Mouse (Mus musculus): ENCODE data around the gene Dalrd3. TPM values are rescaled to one million over a fixed set of nuclear protein-coding genes. Genes with fewer than 3 reads are reported as not detected.

The Dalrd3 gene
- polyA plus RNA-seq, 1 experiment, result 184 TPM

GRCm38 (mm10) chr9:108566815-108567776 is 2.6 kb upstream of the Dalrd3 start, which contains the start of gene Ndufaf3:
TSS of gene Ndufaf3 (minus strand) at chr9:108567434.
- H3K4me3 ChIP-seq (ENCODE audit: control insufficient read depth, low read depth, low read length), result peak within 1 kb of the TSS; percentile 98
- peaks cover 20% of the 10 kb centered on the region for H3K4me1 ChIP-seq (ENCODE audit: control insufficient read depth, insufficient read depth, low read length)
- peak; percentile 90 for TF ChIP-seq CTCF (IDR thresholded peaks at IDR 0.05; ENCODE audit: control insufficient read depth, insufficient read depth, insufficient replicate concordance, low read depth, low read length)
- peak; percentile 97 for TF ChIP-seq POLR2A (IDR thresholded peaks at IDR 0.05; ENCODE audit: control insufficient read depth, low read depth, low read length)
- H3K36me3 ChIP-seq (ENCODE audit: control insufficient read depth, insufficient read depth, low read length), result peaks cover 2% of the 10 kb centered on the region
- peak within 1 kb of the TSS; percentile 95 for H3K27ac ChIP-seq (ENCODE audit: control insufficient read depth, insufficient read depth, low read depth, low read length)
- H3K27me3 ChIP-seq (ENCODE audit: control insufficient read depth, insufficient read depth, low read length), result no peaks in the 10 kb centered on the region

DNA sequence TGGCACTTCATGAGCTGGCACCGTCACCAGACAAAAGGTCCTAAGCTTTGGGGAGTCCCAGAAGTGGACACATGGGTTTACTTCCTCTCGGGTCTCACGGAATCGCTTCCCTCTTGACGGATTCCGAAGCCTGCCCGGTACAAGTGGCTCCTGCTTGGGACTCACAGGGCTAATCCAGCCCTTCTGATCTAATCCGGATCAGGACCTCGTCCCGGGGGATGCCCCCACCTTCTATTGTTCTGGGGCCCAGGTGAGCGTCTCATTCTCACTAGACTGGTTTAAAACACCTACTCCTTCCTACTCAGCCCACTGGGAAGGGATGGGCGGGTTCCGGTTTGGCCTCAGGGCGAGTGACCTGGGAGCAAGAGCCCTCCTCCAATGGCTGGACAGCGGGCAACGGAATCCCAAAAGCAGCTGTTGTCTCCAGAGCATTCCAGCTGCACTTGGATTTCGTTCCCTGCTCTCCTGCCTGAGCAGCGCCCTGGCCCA is 1.7 kb upstream of the Dalrd3 start:
- no peaks in the 10 kb centered on the region for H3K27me3 ChIP-seq (ENCODE audit: control insufficient read depth, insufficient read depth, low read length)
- H3K4me1 ChIP-seq (ENCODE audit: control insufficient read depth, insufficient read depth, low read length), result peaks cover 20% of the 10 kb centered on the region
- peak overlapping the region; percentile 95 for H3K27ac ChIP-seq (ENCODE audit: control insufficient read depth, insufficient read depth, low read depth, low read length)
- TF ChIP-seq CTCF (IDR thresholded peaks at IDR 0.05; ENCODE audit: control insufficient read depth, insufficient read depth, insufficient replicate concordance, low read depth, low read length) (no peak), POLR2A (IDR thresholded peaks at IDR 0.05; ENCODE audit: control insufficient read depth, low read depth, low read length) (peak; percentile 17; the same call in 1 of the 2 replicates)
- H3K36me3 ChIP-seq (ENCODE audit: control insufficient read depth, insufficient read depth, low read length), result peaks cover 2% of the 10 kb centered on the region
- H3K4me3 ChIP-seq (ENCODE audit: control insufficient read depth, low read depth, low read length), result peak overlapping the region; percentile 98

DNA sequence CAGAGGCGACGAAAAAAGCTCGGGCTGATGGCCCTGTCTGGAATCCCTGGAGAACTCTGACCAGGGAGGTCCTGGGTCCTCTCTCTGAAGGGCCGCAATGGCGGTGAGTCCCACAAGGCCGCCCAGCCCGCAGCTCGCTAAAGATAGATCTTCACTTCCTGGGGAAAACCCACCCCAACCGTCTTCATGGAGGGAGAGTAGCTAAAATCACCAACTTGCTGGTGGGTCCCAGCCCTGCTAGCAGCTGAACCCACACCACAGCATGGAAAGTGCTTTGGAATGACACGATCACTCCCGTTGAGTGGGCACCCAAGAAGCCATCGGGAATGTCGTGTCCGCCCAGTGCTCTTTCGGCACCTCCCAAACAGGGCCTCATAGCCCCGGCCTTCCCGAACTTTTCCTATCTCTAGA is 1.2 kb upstream of the Dalrd3 start:
- Histone ChIP-seq H3K4me3 (ENCODE audit: control insufficient read depth, low read depth, low read length) (peak overlapping the region; percentile 98), H3K4me1 (ENCODE audit: control insufficient read depth, insufficient read depth, low read length) (peaks cover 20% of the 10 kb centered on the region), H3K36me3 (ENCODE audit: control insufficient read depth, insufficient read depth, low read length) (peaks cover 2% of the 10 kb centered on the region), H3K27me3 (ENCODE audit: control insufficient read depth, insufficient read depth, low read length) (no peaks in the 10 kb centered on the region), H3K27ac (ENCODE audit: control insufficient read depth, insufficient read depth, low read depth, low read length) (peak overlapping the region; percentile 95)
- TF ChIP-seq CTCF (IDR thresholded peaks at IDR 0.05; ENCODE audit: control insufficient read depth, insufficient read depth, insufficient replicate concordance, low read depth, low read length) (no peak), POLR2A (IDR thresholded peaks at IDR 0.05; ENCODE audit: control insufficient read depth, low read depth, low read length) (peak; percentile 30; the same call in 1 of the 2 replicates)

DNA sequence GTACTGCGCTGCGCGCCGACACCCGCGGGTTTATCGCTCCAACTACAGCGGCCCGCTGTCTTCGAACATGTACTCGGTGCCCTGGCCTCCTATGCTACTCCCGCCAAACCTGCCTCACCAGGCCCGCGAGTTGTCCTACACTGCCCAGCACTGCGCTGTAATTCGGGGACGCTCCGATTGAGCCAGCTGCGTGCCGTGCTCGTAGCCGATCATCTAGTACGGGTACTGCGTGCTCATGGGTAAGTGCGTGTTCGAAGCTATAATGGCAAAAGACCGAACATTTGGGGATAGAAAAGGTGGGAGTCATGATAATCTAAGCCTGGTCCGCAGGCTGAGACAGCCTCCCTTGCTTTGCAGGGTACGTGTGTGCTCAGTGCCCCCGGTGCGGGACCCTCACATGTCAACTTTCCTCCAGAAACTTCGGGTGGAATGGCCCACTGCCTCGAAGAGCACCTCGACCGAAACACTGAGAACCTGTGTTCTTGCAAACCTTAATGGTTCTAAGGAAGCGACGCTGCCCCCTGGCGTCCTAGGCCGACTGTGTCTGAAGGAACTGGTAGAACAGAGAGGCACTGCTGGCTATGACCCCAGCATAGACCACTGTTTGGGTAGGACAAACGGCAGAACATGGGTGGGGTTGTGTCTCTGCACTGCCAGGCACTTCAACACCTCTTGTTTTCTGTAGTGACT is 666 bp downstream of the Dalrd3 start:
- Histone ChIP-seq H3K27me3 (ENCODE audit: control insufficient read depth, insufficient read depth, low read length) (no peaks in the 10 kb centered on the region), H3K36me3 (ENCODE audit: control insufficient read depth, insufficient read depth, low read length) (no peaks in the 10 kb centered on the region; the same call in none of the 2 replicates), H3K27ac (ENCODE audit: control insufficient read depth, insufficient read depth, low read depth, low read length) (peak overlapping the region; percentile 72), H3K4me3 (ENCODE audit: control insufficient read depth, low read depth, low read length) (peak overlapping the region; percentile 98), H3K4me1 (ENCODE audit: control insufficient read depth, insufficient read depth, low read length) (peaks cover 20% of the 10 kb centered on the region)
- TF ChIP-seq POLR2A (IDR thresholded peaks at IDR 0.05; ENCODE audit: control insufficient read depth, low read depth, low read length) (peak; percentile 38; the same call in 1 of the 2 replicates), CTCF (IDR thresholded peaks at IDR 0.05; ENCODE audit: control insufficient read depth, insufficient read depth, insufficient replicate concordance, low read depth, low read length) (peak; percentile 51; the same call in 1 of the 2 replicates)

DNA sequence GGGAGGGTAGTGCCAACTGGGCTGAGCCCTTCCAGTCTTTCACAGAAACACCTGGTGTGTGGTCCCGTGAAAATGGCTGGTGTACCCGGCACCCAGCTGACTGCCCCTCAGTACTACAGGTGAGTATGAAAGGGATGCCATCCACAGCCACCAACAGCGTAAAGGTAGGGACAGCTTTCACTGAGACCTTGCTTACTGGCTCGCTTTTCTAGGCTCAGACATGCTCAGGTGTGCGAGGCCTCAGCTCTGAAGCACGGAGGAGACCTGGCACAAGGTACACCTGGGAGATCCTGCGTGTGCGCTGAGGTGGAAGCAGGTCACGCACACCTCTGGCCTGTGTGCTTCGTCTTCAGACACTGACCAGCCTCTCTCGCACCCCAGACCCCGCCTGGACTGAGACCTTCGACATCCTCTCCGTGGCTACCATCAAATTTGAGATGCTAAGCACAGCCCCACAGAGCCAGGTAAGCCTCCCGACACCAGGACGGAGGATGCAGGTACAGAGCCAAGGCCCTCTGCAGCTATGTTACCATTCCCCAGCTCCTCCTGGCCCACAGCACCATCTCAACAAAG is 1.8 kb downstream of the Dalrd3 start:
- no peak for TF ChIP-seq POLR2A (IDR thresholded peaks at IDR 0.05; ENCODE audit: control insufficient read depth, low read depth, low read length)
- peak; percentile 1; the same call in 1 of the 2 replicates for TF ChIP-seq CTCF (IDR thresholded peaks at IDR 0.05; ENCODE audit: control insufficient read depth, insufficient read depth, insufficient replicate concordance, low read depth, low read length)
- Histone ChIP-seq H3K27ac (ENCODE audit: control insufficient read depth, insufficient read depth, low read depth, low read length) (no peak overlapping the region), H3K27me3 (ENCODE audit: control insufficient read depth, insufficient read depth, low read length) (no peaks in the 10 kb centered on the region), H3K4me1 (ENCODE audit: control insufficient read depth, insufficient read depth, low read length) (peaks cover 17% of the 10 kb centered on the region), H3K4me3 (ENCODE audit: control insufficient read depth, low read depth, low read length) (peak overlapping the region; percentile 98), H3K36me3 (ENCODE audit: control insufficient read depth, insufficient read depth, low read length) (no peaks in the 10 kb centered on the region; the same call in none of the 2 replicates)

DNA sequence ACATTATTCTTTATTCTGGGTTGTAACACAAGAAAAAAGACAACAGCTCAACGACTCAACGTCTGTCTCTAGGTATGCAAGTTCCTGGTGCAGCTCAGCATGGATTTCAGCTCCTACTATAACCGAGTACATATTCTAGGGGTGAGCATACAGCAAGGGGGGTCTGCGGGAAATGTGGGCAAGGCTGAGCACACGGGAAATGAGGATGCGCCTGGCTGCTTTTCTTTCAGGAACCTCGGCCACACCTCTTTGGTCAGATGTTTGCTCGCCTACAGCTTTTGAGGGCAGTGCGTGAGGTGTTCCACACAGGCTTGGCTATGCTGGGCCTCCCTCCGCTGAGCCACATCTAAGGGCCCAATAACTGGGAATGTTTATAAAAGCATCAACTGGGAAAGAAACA is 2.6 kb downstream of the Dalrd3 start:
- TF ChIP-seq POLR2A (IDR thresholded peaks at IDR 0.05; ENCODE audit: control insufficient read depth, low read depth, low read length) (no peak), CTCF (IDR thresholded peaks at IDR 0.05; ENCODE audit: control insufficient read depth, insufficient read depth, insufficient replicate concordance, low read depth, low read length) (no peak)
- Histone ChIP-seq H3K27me3 (ENCODE audit: control insufficient read depth, insufficient read depth, low read length) (no peaks in the 10 kb centered on the region), H3K4me1 (ENCODE audit: control insufficient read depth, insufficient read depth, low read length) (peaks cover 19% of the 10 kb centered on the region), H3K36me3 (ENCODE audit: control insufficient read depth, insufficient read depth, low read length) (no peaks in the 10 kb centered on the region; the same call in none of the 2 replicates), H3K4me3 (ENCODE audit: control insufficient read depth, low read depth, low read length) (no peak overlapping the region), H3K27ac (ENCODE audit: control insufficient read depth, insufficient read depth, low read depth, low read length) (no peak overlapping the region)
